Mouse (Mus musculus): ENCODE measurements at regions not wholly inside any gene's neighbourhood (a gene's known extent, or its start where the extent isn't known, plus 50 kb on each side); places are given as distances from the start of the nearest gene placed in this dataset.
A peak's percentile ranks its signal among the peaks of the same experiment; 100 is the strongest.

- Histone ChIP-seq H3K9me3 (ENCODE audit: control insufficient read depth, low read length) (no peaks in the 10 kb centered on the region), H3K27me3 (replicated peaks; ENCODE audit: control insufficient read depth, insufficient read depth, low read length) (no peaks in the 10 kb centered on the region), H3K4me1 (replicated peaks; ENCODE audit: control insufficient read depth, insufficient read depth, low read length) (no peaks in the 10 kb centered on the region), H3K36me3 (ENCODE audit: control insufficient read depth, insufficient read depth) (no peaks in the 10 kb centered on the region), H3K9ac (replicated peaks; ENCODE audit: low read depth, low read length) (no peak overlapping the region), H3K4me3 (replicated peaks; ENCODE audit: low read length) (no peak overlapping the region), H3K4me2 (ENCODE audit: low read length) (no peak overlapping the region), H3K27ac (ENCODE audit: low read length) (no peak overlapping the region)
- no peak for ATAC-seq
- WGBS: 82% methylated on average over 2 of the region's 2 CpGs
Measured at GRCm38 (mm10) chr11:42874056-42874455, 161.5 kb upstream of the Gm9972 start.

- ATAC-seq: no peak
- 87% methylated on average over 4 of the region's 4 CpGs for WGBS
- H3K27ac ChIP-seq (ENCODE audit: low read length): no peak overlapping the region
- H3K9me3 ChIP-seq (ENCODE audit: control insufficient read depth, low read length): no peaks in the 10 kb centered on the region
- H3K9ac ChIP-seq (replicated peaks; ENCODE audit: low read depth, low read length): no peak overlapping the region
- no peak overlapping the region for H3K4me3 ChIP-seq (replicated peaks; ENCODE audit: low read length)
- H3K4me1 ChIP-seq (replicated peaks; ENCODE audit: control insufficient read depth, insufficient read depth, low read length): no peaks in the 10 kb centered on the region
- H3K36me3 ChIP-seq (ENCODE audit: control insufficient read depth, insufficient read depth): no peaks in the 10 kb centered on the region
- H3K4me2 ChIP-seq (ENCODE audit: low read length): no peak overlapping the region
- no peaks in the 10 kb centered on the region for H3K27me3 ChIP-seq (replicated peaks; ENCODE audit: control insufficient read depth, insufficient read depth, low read length)
Measured at GRCm38 (mm10) chr11:42900024-42900423, 135.5 kb upstream of the Gm9972 start.

GRCm38 (mm10) chr11:42903459-42904012 lies 132.0 kb upstream of the Gm9972 start:
- Histone ChIP-seq H3K27me3 (replicated peaks; ENCODE audit: control insufficient read depth, insufficient read depth, low read length) (no peaks in the 10 kb centered on the region), H3K9me3 (ENCODE audit: control insufficient read depth, low read length) (no peaks in the 10 kb centered on the region), H3K4me2 (ENCODE audit: low read length) (no peak overlapping the region), H3K4me3 (replicated peaks; ENCODE audit: low read length) (no peak overlapping the region), H3K9ac (replicated peaks; ENCODE audit: low read depth, low read length) (no peak overlapping the region), H3K4me1 (replicated peaks; ENCODE audit: control insufficient read depth, insufficient read depth, low read length) (no peaks in the 10 kb centered on the region), H3K27ac (ENCODE audit: low read length) (no peak overlapping the region), H3K36me3 (ENCODE audit: control insufficient read depth, insufficient read depth) (no peaks in the 10 kb centered on the region)
- WGBS: 66% methylated on average over 5 of the region's 5 CpGs
- ATAC-seq: no peak

- H3K4me2 ChIP-seq (ENCODE audit: low read length): no peak overlapping the region
- no peaks in the 10 kb centered on the region for H3K27me3 ChIP-seq (replicated peaks; ENCODE audit: control insufficient read depth, insufficient read depth, low read length)
- H3K9me3 ChIP-seq (ENCODE audit: control insufficient read depth, low read length): no peaks in the 10 kb centered on the region
- no peak overlapping the region for H3K4me3 ChIP-seq (replicated peaks; ENCODE audit: low read length)
- H3K36me3 ChIP-seq (ENCODE audit: control insufficient read depth, insufficient read depth): no peaks in the 10 kb centered on the region
- H3K27ac ChIP-seq (ENCODE audit: low read length): no peak overlapping the region
- WGBS: 72% methylated on average over 2 of the region's 2 CpGs
- no peak overlapping the region for H3K9ac ChIP-seq (replicated peaks; ENCODE audit: low read depth, low read length)
- H3K4me1 ChIP-seq (replicated peaks; ENCODE audit: control insufficient read depth, insufficient read depth, low read length): no peaks in the 10 kb centered on the region
- ATAC-seq: no peak
Measured at GRCm38 (mm10) chr11:42905561-42905960, 130.0 kb upstream of the Gm9972 start.

GRCm38 (mm10) chr11:42906020-42906419 lies 129.5 kb upstream of the Gm9972 start:
- Histone ChIP-seq H3K36me3 (ENCODE audit: control insufficient read depth, insufficient read depth) (no peaks in the 10 kb centered on the region), H3K4me1 (replicated peaks; ENCODE audit: control insufficient read depth, insufficient read depth, low read length) (no peaks in the 10 kb centered on the region), H3K4me3 (replicated peaks; ENCODE audit: low read length) (no peak overlapping the region), H3K9me3 (ENCODE audit: control insufficient read depth, low read length) (no peaks in the 10 kb centered on the region), H3K4me2 (ENCODE audit: low read length) (no peak overlapping the region), H3K9ac (replicated peaks; ENCODE audit: low read depth, low read length) (no peak overlapping the region), H3K27ac (ENCODE audit: low read length) (no peak overlapping the region), H3K27me3 (replicated peaks; ENCODE audit: control insufficient read depth, insufficient read depth, low read length) (no peaks in the 10 kb centered on the region)
- ATAC-seq: no peak
- 92% methylated on average over 3 of the region's 3 CpGs for WGBS

GRCm38 (mm10) chr11:42916421-42917181 lies 118.9 kb upstream of the Gm9972 start:
- H3K4me1 ChIP-seq (replicated peaks; ENCODE audit: control insufficient read depth, insufficient read depth, low read length): no peaks in the 10 kb centered on the region
- no peak overlapping the region for H3K9ac ChIP-seq (replicated peaks; ENCODE audit: low read depth, low read length)
- H3K27me3 ChIP-seq (replicated peaks; ENCODE audit: control insufficient read depth, insufficient read depth, low read length): no peaks in the 10 kb centered on the region
- no peak overlapping the region for H3K4me2 ChIP-seq (ENCODE audit: low read length)
- H3K4me3 ChIP-seq (replicated peaks; ENCODE audit: low read length): no peak overlapping the region
- ATAC-seq: no peak
- no peaks in the 10 kb centered on the region for H3K9me3 ChIP-seq (ENCODE audit: control insufficient read depth, low read length)
- H3K36me3 ChIP-seq (ENCODE audit: control insufficient read depth, insufficient read depth): no peaks in the 10 kb centered on the region
- 69% methylated on average over 2 of the region's 2 CpGs for WGBS
- H3K27ac ChIP-seq (ENCODE audit: low read length): no peak overlapping the region

- no peak overlapping the region for H3K9ac ChIP-seq (replicated peaks; ENCODE audit: low read depth, low read length)
- no peak for ATAC-seq
- H3K27ac ChIP-seq (ENCODE audit: low read length): no peak overlapping the region
- no peaks in the 10 kb centered on the region for H3K9me3 ChIP-seq (ENCODE audit: control insufficient read depth, low read length)
- no peak overlapping the region for H3K4me3 ChIP-seq (replicated peaks; ENCODE audit: low read length)
- H3K27me3 ChIP-seq (replicated peaks; ENCODE audit: control insufficient read depth, insufficient read depth, low read length): no peaks in the 10 kb centered on the region
- WGBS: 96% methylated on average over 1 of the region's 1 CpGs
- H3K36me3 ChIP-seq (ENCODE audit: control insufficient read depth, insufficient read depth): no peaks in the 10 kb centered on the region
- no peaks in the 10 kb centered on the region for H3K4me1 ChIP-seq (replicated peaks; ENCODE audit: control insufficient read depth, insufficient read depth, low read length)
- no peak overlapping the region for H3K4me2 ChIP-seq (ENCODE audit: low read length)
Measured at GRCm38 (mm10) chr11:42919221-42919620, 116.3 kb upstream of the Gm9972 start.

GRCm38 (mm10) chr11:42927156-42927555 lies 108.4 kb upstream of the Gm9972 start:
- peak; percentile 91 for ATAC-seq
- H3K9me3 ChIP-seq (ENCODE audit: control insufficient read depth, low read length): no peaks in the 10 kb centered on the region
- no peak overlapping the region for H3K4me2 ChIP-seq (ENCODE audit: low read length)
- H3K27me3 ChIP-seq (replicated peaks; ENCODE audit: control insufficient read depth, insufficient read depth, low read length): no peaks in the 10 kb centered on the region
- H3K4me3 ChIP-seq (replicated peaks; ENCODE audit: low read length): no peak overlapping the region
- 70% methylated on average over 5 of the region's 5 CpGs for WGBS
- no peak overlapping the region for H3K9ac ChIP-seq (replicated peaks; ENCODE audit: low read depth, low read length)
- no peaks in the 10 kb centered on the region for H3K36me3 ChIP-seq (ENCODE audit: control insufficient read depth, insufficient read depth)
- no peak overlapping the region for H3K27ac ChIP-seq (ENCODE audit: low read length)
- H3K4me1 ChIP-seq (replicated peaks; ENCODE audit: control insufficient read depth, insufficient read depth, low read length): no peaks in the 10 kb centered on the region

GRCm38 (mm10) chr11:42928916-42929315 lies 106.6 kb upstream of the Gm9972 start:
- Histone ChIP-seq H3K4me3 (replicated peaks; ENCODE audit: low read length) (no peak overlapping the region), H3K9ac (replicated peaks; ENCODE audit: low read depth, low read length) (no peak overlapping the region), H3K9me3 (ENCODE audit: control insufficient read depth, low read length) (no peaks in the 10 kb centered on the region), H3K27me3 (replicated peaks; ENCODE audit: control insufficient read depth, insufficient read depth, low read length) (no peaks in the 10 kb centered on the region), H3K4me1 (replicated peaks; ENCODE audit: control insufficient read depth, insufficient read depth, low read length) (no peaks in the 10 kb centered on the region), H3K27ac (ENCODE audit: low read length) (no peak overlapping the region), H3K36me3 (ENCODE audit: control insufficient read depth, insufficient read depth) (no peaks in the 10 kb centered on the region), H3K4me2 (ENCODE audit: low read length) (no peak overlapping the region)
- WGBS: 54% methylated on average over 3 of the region's 3 CpGs
- peak; percentile 15; the same call in 1 of the 2 replicates for ATAC-seq
